Mouse (Mus musculus) brain, embryonic 14.5 days (tissue): ENCODE results near the gene Fam210b.

Experiments used
- CTCF ChIP-seq: fragments of 200-500 bp; IDR thresholded peaks from 2 replicates; pipeline ENCODE4 v1.5.1; 2012; ENCODE audit warnings: inconsistent platforms, mild to moderate bottlenecking, moderate library complexity, borderline replicate concordance; ENCODE audit not compliant: insufficient read depth, insufficient read length; ENCODE audit errors: extremely low read depth
- POLR2A ChIP-seq: fragments of 200-500 bp; IDR thresholded peaks from 2 replicates; pipeline ENCODE4 v1.6.1; 2012; ENCODE audit warnings: mild to moderate bottlenecking, inconsistent platforms, borderline replicate concordance; ENCODE audit not compliant: poor library complexity, insufficient read depth, insufficient read length, severe bottlenecking; ENCODE audit errors: extremely low read depth

- TF ChIP-seq POLR2A (no peak), CTCF (no peak)
These were observed 35.1 kb downstream of the Fam210b start for GRCm38 (mm10) chr2:172380513-172380912.
